Mouse (Mus musculus) limb, embryonic 15.5 days (tissue): ENCODE data around the gene Trit1. TPM values are rescaled to one million over a fixed set of nuclear protein-coding genes. Genes with fewer than 3 reads are reported as not detected.

Source experiments
- ATAC-seq: fragments of 200-750 bp; cut with Nextera tagmentation; 2 replicates; pipeline ENCODE4 v1.8.0; 2017; ENCODE audit warnings: low read depth, moderate TSS enrichment; ENCODE audit not compliant: insufficient number of reproducible peaks, low FRiP score, low TSS enrichment
- H3K27ac ChIP-seq: fragments of 300-500 bp; sonication (generic); 2 replicates; pipeline ENCODE4 v1.5.1; 2015; ENCODE audit warnings: moderate library complexity, mild to moderate bottlenecking, inconsistent platforms
- H3K27me3 ChIP-seq: fragments of 300-500 bp; sonication (generic); 2 replicates; pipeline ENCODE4 v1.6.1; 2015; ENCODE audit warnings: inconsistent platforms
- H3K36me3 ChIP-seq: fragments of 300-500 bp; sonication (generic); 2 replicates; pipeline ENCODE4 v1.6.1; 2015; ENCODE audit warnings: inconsistent platforms
- H3K4me1 ChIP-seq: fragments of 300-500 bp; sonication (generic); 2 replicates; pipeline ENCODE4 v1.6.1; 2015; ENCODE audit warnings: inconsistent platforms
- H3K4me2 ChIP-seq: fragments of 300-500 bp; sonication (generic); 2 replicates; pipeline ENCODE4 v1.6.1; 2015; ENCODE audit warnings: mild to moderate bottlenecking, inconsistent platforms
- H3K4me3 ChIP-seq: fragments of 300-500 bp; sonication (generic); 2 replicates; pipeline ENCODE4 v1.5.1; 2015; ENCODE audit warnings: mild to moderate bottlenecking, inconsistent platforms
- H3K9ac ChIP-seq: fragments of 300-500 bp; sonication (generic); 2 replicates; pipeline ENCODE4 v1.6.1; 2015; ENCODE audit warnings: inconsistent platforms
- H3K9me3 ChIP-seq: fragments of 300-500 bp; sonication (generic); 2 replicates; pipeline ENCODE4 v1.6.1; 2016; ENCODE audit warnings: inconsistent platforms
- WGBS: fragments of 180-500 bp; shearing (Covaris S2); methylation state at CpG from one replicate; pipeline ENCODE4 v1.1.7; 2015; 5-methylcytosine and 5-hydroxymethylcytosine counted together
- polyA plus RNA-seq: library from polyadenylated mRNA; unstranded; fragments of >200 nt; fragmentation: Nextera tagmentation; extraction: Ambion mirVana; gene quantifications from 2 replicates; pipeline ENCODE4 v1.2.1, GENCODE M21; 2015

The Trit1 gene
- 20.9 and 21.3 TPM in 2 replicates for polyA plus RNA-seq

DNA sequence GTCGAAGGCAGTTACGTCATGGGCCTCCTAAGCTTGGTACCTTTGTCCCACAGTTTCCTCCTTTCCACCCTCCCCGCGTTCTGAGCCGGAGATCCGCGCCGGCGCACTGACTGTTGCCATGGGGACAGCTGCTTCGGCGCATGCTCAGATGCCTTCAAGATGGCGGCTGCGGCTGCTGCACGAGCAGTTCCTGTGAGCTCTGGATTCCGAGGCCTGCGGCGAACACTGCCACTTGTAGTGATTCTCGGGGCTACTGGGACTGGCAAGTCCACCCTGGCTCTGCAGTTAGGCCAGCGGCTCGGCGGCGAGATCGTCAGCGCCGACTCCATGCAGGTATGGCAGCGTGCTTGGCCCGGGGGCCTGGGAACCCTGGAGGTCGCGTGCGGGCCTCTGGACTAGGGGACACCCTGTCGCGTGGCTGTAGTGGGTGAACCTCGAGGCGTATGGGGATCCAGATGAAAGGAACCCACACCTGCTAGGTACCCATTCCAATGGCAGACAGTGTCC is at the start of gene Trit1:
Gene Trit1 (plus strand): TSS at position 147 of the 507 bp plus-strand sequence.
- under 1% methylated on average over 34 of the region's 34 CpGs for WGBS
- Histone ChIP-seq H3K27ac (peak within 1 kb of the TSS; percentile 92), H3K9ac (peak within 1 kb of the TSS; percentile 83), H3K36me3 (peaks cover 9% of the 10 kb centered on the region), H3K27me3 (no peaks in the 10 kb centered on the region), H3K9me3 (no peaks in the 10 kb centered on the region), H3K4me2 (peak within 1 kb of the TSS; percentile 58), H3K4me3 (peak within 1 kb of the TSS; percentile 90), H3K4me1 (peaks cover 12% of the 10 kb centered on the region)
- ATAC-seq: peak; percentile 92

DNA sequence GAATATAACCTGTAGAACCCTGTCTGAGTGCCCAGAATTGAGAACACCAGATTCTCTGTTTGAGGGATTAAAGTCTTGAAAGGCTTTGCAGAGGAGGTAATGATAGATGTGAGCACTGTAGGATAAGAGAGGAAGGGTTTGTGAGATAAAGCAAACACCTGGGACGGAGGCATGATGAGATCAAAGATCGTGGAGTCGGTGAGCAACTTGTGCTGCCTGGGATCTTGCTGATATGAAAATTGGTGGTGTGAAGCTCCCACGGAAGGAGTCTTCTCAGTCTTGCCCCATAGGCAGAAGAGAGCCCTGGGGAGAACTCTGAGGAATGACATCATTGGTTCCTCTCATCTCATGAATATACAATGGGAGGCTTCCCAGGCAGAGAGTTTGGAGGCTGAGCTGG is 48.3 kb upstream of the Trit1 start:
- Histone ChIP-seq H3K27me3 (no peaks in the 10 kb centered on the region), H3K9ac (no peak overlapping the region), H3K4me3 (no peak overlapping the region), H3K4me1 (no peaks in the 10 kb centered on the region), H3K4me2 (no peak overlapping the region), H3K27ac (no peak overlapping the region), H3K9me3 (no peaks in the 10 kb centered on the region), H3K36me3 (no peaks in the 10 kb centered on the region)
- 70% methylated on average over 4 of the region's 4 CpGs for WGBS
- no peak for ATAC-seq

DNA sequence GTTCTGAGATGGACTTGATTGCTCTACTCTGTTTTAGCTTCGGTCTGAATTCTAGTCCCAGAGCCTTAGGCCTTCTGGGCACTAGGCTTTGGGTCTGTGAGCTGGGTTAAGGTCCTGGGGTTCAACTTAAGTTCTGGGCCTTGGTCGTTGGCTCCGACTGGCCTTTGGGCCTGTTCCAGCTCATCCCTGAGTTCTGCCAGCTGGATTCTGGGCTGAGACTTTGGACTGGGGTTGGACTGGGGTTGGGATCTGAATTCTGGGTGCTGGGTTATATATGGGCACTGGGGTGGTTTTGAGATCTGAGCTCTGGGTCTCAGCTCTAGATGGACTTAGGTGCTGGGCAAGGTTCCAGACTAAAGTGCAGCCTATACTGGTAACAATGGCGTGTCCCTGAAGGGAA is 45.2 kb upstream of the Trit1 start:
- 75% methylated on average over 4 of the region's 4 CpGs for WGBS
- Histone ChIP-seq H3K36me3 (no peaks in the 10 kb centered on the region), H3K27me3 (no peaks in the 10 kb centered on the region), H3K9me3 (no peaks in the 10 kb centered on the region), H3K9ac (no peak overlapping the region), H3K4me1 (no peaks in the 10 kb centered on the region), H3K4me2 (no peak overlapping the region), H3K27ac (no peak overlapping the region; the same call in 1 of the 2 replicates), H3K4me3 (no peak overlapping the region)
- no peak for ATAC-seq

DNA sequence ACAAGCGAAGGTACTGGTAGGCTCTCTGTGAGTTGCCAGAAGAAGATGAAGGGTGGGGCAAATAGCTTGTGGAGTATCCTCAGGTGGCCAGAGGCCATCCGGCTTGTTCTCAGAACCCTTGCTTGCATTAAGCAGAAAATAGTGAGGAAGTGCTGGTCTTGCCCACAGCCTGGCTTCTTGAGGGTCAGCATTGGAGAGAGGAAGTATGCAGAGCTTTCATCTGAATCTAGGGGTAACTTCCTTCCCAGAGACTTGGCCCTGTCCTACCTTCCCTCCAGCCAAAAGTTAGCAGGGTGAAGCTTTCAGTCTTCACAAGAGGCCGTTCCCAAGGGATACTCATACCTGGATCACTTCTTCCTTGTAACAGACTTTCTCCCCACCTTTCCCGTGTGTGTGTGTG is 44.8 kb upstream of the Trit1 start:
- Histone ChIP-seq H3K27ac (no peak overlapping the region), H3K27me3 (no peaks in the 10 kb centered on the region), H3K9ac (no peak overlapping the region), H3K4me3 (no peak overlapping the region), H3K36me3 (no peaks in the 10 kb centered on the region), H3K9me3 (no peaks in the 10 kb centered on the region), H3K4me1 (no peaks in the 10 kb centered on the region), H3K4me2 (no peak overlapping the region)
- 76% methylated on average over 4 of the region's 4 CpGs for WGBS
- ATAC-seq: no peak

DNA sequence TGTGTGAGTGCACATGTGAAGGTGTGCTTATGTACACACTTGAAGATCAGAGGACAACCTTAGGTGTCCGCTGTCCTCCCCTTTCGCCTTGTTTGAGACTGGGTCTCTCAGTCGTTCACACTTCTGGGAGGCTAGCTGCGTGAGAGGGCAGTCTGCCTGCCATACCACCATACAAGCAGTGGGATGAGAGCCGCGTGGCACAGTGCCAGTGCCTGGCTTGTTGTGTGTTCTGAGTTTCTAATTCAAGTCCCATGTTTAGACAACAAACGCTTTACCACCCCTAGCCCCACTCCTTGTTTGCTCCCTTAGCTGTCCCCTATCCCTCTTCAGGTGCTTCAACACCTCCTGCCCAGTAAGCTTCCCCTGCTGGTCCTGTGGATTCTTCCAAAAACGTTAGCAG is 44.3 kb upstream of the Trit1 start:
- no peak overlapping the region for H3K4me2 ChIP-seq
- H3K9me3 ChIP-seq: no peaks in the 10 kb centered on the region
- no peak overlapping the region for H3K9ac ChIP-seq
- no peak overlapping the region for H3K27ac ChIP-seq
- no peaks in the 10 kb centered on the region for H3K36me3 ChIP-seq
- ATAC-seq: no peak
- WGBS: 67% methylated on average over 8 of the region's 8 CpGs
- no peak overlapping the region for H3K4me3 ChIP-seq
- H3K4me1 ChIP-seq: no peaks in the 10 kb centered on the region
- H3K27me3 ChIP-seq: no peaks in the 10 kb centered on the region

DNA sequence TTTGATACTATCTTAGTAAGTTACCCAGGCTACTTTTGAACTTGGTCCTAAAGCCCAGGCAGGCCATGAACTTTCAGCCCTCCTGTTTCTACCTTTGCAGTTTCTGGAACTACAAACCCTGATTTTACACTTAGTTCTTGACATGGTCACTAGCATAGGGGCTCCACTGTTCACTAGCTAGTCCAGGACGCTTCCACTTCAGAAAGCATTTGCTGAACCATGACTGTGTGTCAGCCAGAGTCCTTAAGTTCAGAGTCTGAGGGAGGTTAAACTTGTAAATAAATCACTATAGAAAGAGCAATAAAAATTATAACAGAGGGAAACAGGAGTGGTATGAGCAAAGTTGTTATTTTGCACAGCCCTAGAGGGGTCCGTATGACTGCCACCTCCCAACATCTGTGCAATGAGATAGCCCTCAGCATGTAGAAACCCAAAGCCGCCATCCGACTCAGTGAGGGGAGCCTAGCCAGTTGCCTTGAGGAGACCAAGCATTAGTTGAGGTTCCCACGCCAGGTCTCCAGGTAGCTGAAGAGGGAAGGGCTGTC is 41.3 kb upstream of the Trit1 start:
- 69% methylated on average over 5 of the region's 5 CpGs for WGBS
- Histone ChIP-seq H3K36me3 (no peaks in the 10 kb centered on the region), H3K4me1 (no peaks in the 10 kb centered on the region), H3K27ac (no peak overlapping the region), H3K27me3 (no peaks in the 10 kb centered on the region), H3K4me3 (no peak overlapping the region), H3K4me2 (no peak overlapping the region), H3K9ac (no peak overlapping the region), H3K9me3 (no peaks in the 10 kb centered on the region)
- ATAC-seq: no peak

DNA sequence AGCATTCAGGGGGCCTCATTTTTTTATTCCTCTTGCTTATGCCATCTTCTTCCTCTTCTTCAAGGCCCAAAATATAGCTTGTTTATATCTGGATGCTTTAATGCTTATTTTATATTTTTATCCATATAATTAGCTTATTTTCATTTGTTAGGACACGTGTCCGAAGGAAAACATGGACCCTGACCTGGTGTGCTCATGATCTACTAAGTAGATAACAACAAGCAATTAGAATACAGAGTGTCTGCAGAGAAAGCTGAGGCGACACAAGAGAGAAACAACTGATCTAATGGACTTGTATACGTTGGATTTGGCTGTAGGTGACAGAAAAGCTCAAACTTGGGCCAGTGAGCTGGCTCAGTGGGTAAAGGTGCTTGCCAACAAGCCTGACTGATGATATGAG is 39.5 kb upstream of the Trit1 start:
- no peaks in the 10 kb centered on the region for H3K27me3 ChIP-seq
- no peak overlapping the region for H3K9ac ChIP-seq
- H3K27ac ChIP-seq: no peak overlapping the region
- no peaks in the 10 kb centered on the region for H3K36me3 ChIP-seq
- H3K4me2 ChIP-seq: no peak overlapping the region
- WGBS: 61% methylated on average over 4 of the region's 4 CpGs
- H3K4me3 ChIP-seq: no peak overlapping the region
- H3K9me3 ChIP-seq: no peaks in the 10 kb centered on the region
- 0 out of 2 replicates have a peak, but pooled peaks cover 9% of the 10 kb centered on the region for H3K4me1 ChIP-seq
- ATAC-seq: no peak

DNA sequence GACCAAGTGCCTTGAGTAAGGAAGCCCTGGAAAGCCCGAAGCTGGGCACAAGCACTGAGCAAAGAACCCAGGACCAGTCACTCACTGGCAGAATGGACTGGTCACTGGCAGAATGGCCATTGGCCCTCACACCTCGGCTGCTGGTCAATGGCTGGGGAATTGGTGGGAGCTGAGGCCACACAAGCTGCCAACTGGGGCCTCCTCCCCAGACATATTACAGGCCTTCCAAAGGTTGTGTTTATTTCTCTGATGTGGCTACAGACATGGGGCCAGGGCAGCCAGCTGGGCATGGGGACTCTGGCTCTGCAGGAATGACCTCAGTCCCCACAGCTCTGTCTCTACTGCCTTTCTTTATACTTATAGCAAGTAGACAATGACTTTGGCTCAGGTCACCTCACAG is 37.5 kb upstream of the Trit1 start:
- H3K27ac ChIP-seq: no peak overlapping the region
- H3K36me3 ChIP-seq: no peaks in the 10 kb centered on the region
- WGBS: 71% methylated on average over 2 of the region's 2 CpGs
- H3K27me3 ChIP-seq: peaks cover 11% of the 10 kb centered on the region; the same call in 1 of the 2 replicates
- H3K9ac ChIP-seq: no peak overlapping the region
- H3K4me3 ChIP-seq: no peak overlapping the region
- ATAC-seq: no peak
- no peak overlapping the region for H3K4me2 ChIP-seq
- no peaks in the 10 kb centered on the region for H3K9me3 ChIP-seq
- peaks cover 21% of the 10 kb centered on the region for H3K4me1 ChIP-seq

DNA sequence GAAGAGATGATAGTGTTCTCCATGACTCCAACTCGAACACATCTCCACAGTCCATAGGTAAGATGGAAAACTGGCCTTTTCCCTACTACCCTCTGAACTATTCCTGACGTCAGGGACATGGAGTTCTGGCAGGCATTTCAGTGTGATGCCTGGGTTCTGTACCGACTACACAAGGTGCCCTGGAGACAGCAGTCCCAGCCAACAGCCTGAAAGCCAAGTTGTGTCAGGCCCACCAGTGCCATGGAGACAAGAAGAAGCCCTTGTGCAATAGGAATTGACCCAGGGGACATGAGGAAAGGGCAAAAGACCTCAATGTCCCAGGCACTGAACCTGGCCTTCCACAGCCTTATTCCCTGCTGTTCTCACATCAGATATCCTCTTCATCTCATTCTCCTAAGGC is 36.6 kb upstream of the Trit1 start:
- Histone ChIP-seq H3K36me3 (no peaks in the 10 kb centered on the region), H3K27me3 (peaks cover 16% of the 10 kb centered on the region), H3K4me3 (no peak overlapping the region), H3K4me2 (no peak overlapping the region), H3K9ac (no peak overlapping the region), H3K4me1 (peaks cover 21% of the 10 kb centered on the region), H3K9me3 (no peaks in the 10 kb centered on the region), H3K27ac (no peak overlapping the region)
- ATAC-seq: no peak
- 76% methylated on average over 3 of the region's 3 CpGs for WGBS

DNA sequence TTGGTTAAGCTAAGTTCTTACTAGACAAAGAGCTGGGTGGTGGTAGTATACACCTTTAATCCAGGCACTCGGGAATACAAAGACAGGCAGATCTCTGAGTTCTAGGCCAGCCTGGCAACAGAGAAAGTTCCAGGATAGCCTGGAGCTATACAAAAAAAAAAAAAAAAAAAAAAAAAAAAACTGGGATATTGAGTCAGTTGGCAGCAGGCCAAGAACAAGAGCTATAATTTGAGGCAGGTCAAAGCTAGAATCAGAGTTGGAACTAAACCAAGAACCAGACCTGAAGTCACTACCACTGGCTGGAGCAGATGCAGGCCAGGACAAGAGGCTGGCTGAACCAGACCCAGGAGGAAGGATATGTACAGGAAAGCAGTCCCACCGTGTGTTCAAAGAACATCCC is 35.7 kb upstream of the Trit1 start:
- WGBS: 40% methylated on average over 2 of the region's 2 CpGs
- no peaks in the 10 kb centered on the region for H3K9me3 ChIP-seq
- peaks cover 21% of the 10 kb centered on the region for H3K4me1 ChIP-seq
- H3K27ac ChIP-seq: peak overlapping the region; percentile 23; the same call in 1 of the 2 replicates
- H3K4me3 ChIP-seq: no peak overlapping the region
- H3K36me3 ChIP-seq: no peaks in the 10 kb centered on the region
- peaks cover 16% of the 10 kb centered on the region for H3K27me3 ChIP-seq
- H3K4me2 ChIP-seq: no peak overlapping the region
- H3K9ac ChIP-seq: no peak overlapping the region
- ATAC-seq: 0 out of 2 replicates have a peak, but pooled peaks have one; percentile 25

DNA sequence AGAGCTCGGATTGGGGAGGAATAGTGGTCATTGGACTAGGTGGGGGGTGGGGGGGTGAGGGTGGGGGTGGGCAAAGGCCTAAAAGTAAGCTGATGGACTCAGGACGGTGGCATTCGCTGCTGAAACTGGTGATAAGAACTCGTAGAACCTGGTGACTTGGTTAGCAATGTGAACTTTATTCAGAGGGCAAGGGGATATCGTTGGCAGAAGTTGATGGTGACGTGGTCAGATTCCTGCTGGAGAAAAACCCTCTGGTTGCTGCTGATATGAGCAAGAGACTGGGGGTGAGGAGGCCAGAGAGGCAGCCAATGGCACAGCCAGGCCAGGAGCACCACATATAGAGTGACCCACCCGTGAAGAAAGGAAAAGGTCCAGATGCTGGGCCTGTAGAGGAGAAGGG is 35.2 kb upstream of the Trit1 start:
- Histone ChIP-seq H3K9ac (no peak overlapping the region), H3K27ac (peak overlapping the region; percentile 23; the same call in 1 of the 2 replicates), H3K27me3 (peaks cover 16% of the 10 kb centered on the region), H3K4me1 (peaks cover 21% of the 10 kb centered on the region), H3K36me3 (no peaks in the 10 kb centered on the region), H3K4me3 (no peak overlapping the region), H3K4me2 (no peak overlapping the region), H3K9me3 (no peaks in the 10 kb centered on the region)
- 75% methylated on average over 7 of the region's 7 CpGs for WGBS
- 0 out of 2 replicates have a peak, but pooled peaks have one; percentile 5 for ATAC-seq

DNA sequence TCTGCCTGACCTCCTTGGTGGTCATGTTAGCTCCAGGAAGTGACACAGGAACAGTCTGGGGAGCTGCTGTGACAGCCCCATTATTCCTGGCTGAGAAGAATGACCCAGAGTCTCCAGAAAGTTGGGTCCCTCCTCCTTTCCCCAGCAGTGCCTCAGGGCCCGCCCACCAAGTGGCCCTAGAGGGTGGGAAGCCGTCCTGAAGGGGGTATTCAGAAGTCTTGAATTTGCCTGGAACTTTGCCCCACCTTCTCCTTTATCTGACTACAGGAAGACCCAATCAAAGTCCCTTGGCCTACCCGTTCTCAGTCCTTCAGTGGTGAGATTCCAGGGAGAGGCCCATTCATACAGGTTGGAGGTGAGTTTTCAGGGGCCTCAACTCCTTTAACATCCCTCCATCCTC is 34.5 kb upstream of the Trit1 start:
- H3K4me3 ChIP-seq: no peak overlapping the region
- H3K36me3 ChIP-seq: no peaks in the 10 kb centered on the region
- H3K27me3 ChIP-seq: peaks cover 16% of the 10 kb centered on the region
- no peak for ATAC-seq
- peaks cover 21% of the 10 kb centered on the region for H3K4me1 ChIP-seq
- H3K9ac ChIP-seq: no peak overlapping the region
- 0 out of 2 replicates have a peak overlapping the region, but pooled peaks have one; percentile 23 for H3K27ac ChIP-seq
- 57% methylated on average over 3 of the region's 3 CpGs for WGBS
- H3K9me3 ChIP-seq: no peaks in the 10 kb centered on the region
- H3K4me2 ChIP-seq: no peak overlapping the region
